ENCODE assay signal across 11 mouse cellular contexts in genomic region chr8:93088686-93089122, GRCm38 (mm10). TPM values are rescaled to one million over a fixed set of nuclear protein-coding genes. Genes with fewer than 3 reads are reported as not detected.
A peak's percentile ranks its signal among the peaks of the same experiment; 100 is the strongest.
DNase-seq lines count a peak whose midpoint lies in the region; ATAC-seq lines count a peak whose summit lies in the region.
"Had no signal": no experiment of that assay in that cellular context is flagged by ENCODE, and none has a peak within 500 bp of the region (broad histone marks: within the 10 kb centered on the region; RNA-seq: fewer than 3 reads in every experiment).

No protein-coding gene starts in this region.

- H3K36me3 ChIP-seq in forebrain, embryonic 13.5 days (ENCODE audit: poor library complexity, severe bottlenecking): no peaks in the 10 kb centered on the region
- H3K36me3 ChIP-seq in lung, embryonic 15.5 days: no peaks in the 10 kb centered on the region

- H3K9ac ChIP-seq in forebrain, embryonic 13.5 days: no peak overlapping the region
- H3K9ac ChIP-seq in lung, embryonic 15.5 days: no peak overlapping the region

- 0 out of 2 replicates have a peak, but pooled peaks cover 7% of the 10 kb centered on the region for H3K4me1 ChIP-seq in forebrain, embryonic 13.5 days
- peaks cover 6% of the 10 kb centered on the region for H3K4me1 ChIP-seq in lung, embryonic 15.5 days

- no peak overlapping the region for H3K4me3 ChIP-seq in forebrain, embryonic 13.5 days
- H3K4me3 ChIP-seq in lung, embryonic 15.5 days: no peak overlapping the region
- H3K4me3 ChIP-seq: heart, adult 2 months had no signal

- no peak overlapping the region for H3K27ac ChIP-seq in forebrain, embryonic 13.5 days
- H3K27ac ChIP-seq in lung, embryonic 15.5 days: no peak overlapping the region
- H3K27ac ChIP-seq: heart, adult 2 months had no signal

- H3K4me2 ChIP-seq in forebrain, embryonic 13.5 days: no peak overlapping the region
- H3K4me2 ChIP-seq in lung, embryonic 15.5 days: peak overlapping the region; percentile 30; the same call in 1 of the 2 replicates

- H3K27me3 ChIP-seq in forebrain, embryonic 13.5 days: no peaks in the 10 kb centered on the region
- H3K27me3 ChIP-seq in lung, embryonic 15.5 days: no peaks in the 10 kb centered on the region

- DNase-seq in retina, postnatal 1 day: peak; percentile 66
- DNase-seq in retina, embryonic 14.5 days (ENCODE audit: low spot score): no peak
- DNase-seq in yolk sac, embryonic 10.5 days (ENCODE audit: low spot score): peak; percentile 22
- DNase-seq in layer of hippocampus, postnatal 14 days (ENCODE audit: low spot score in 2 of 2): no peak
- DNase-seq: adrenal gland, postnatal 25 days; heart, adult 2 months had no signal

- 4% methylated on average over 2 of the region's 2 CpGs for WGBS in forebrain, embryonic 13.5 days
- 2% methylated on average over 2 of the region's 2 CpGs for WGBS in lung, embryonic 15.5 days

- H3K9me3 ChIP-seq in forebrain, embryonic 13.5 days (replicated peaks): no peaks in the 10 kb centered on the region
- no peaks in the 10 kb centered on the region for H3K9me3 ChIP-seq in lung, embryonic 15.5 days

- ATAC-seq in forebrain, embryonic 13.5 days: peak; percentile 61; the same call in 1 of the 2 replicates
- peak; percentile 62; the same call in 1 of the 2 replicates for ATAC-seq in lung, embryonic 15.5 days (ENCODE audit: borderline replicate concordance, extremely low read depth, low FRiP score, low TSS enrichment)
- ATAC-seq in erythroblast, adult 5-6 weeks (replicated peaks; ENCODE audit: low FRiP score, poor library complexity, severe bottlenecking): no peak

RNA-seq across cellular contexts. Expression of gene Ces1b, which starts 8.9 kb away (rescaled TPM):
- not detected in 2 replicates for polyA plus RNA-seq in forebrain, embryonic 13.5 days (2015; fragmentation: Nextera tagmentation; extraction: Ambion mirVana)
- polyA plus RNA-seq in lung, embryonic 15.5 days (2015; fragmentation: Nextera tagmentation; extraction: Ambion mirVana): 0.24 TPM in 1 of 2 replicates, not detected in the other
- not detected for total RNA-seq in layer of hippocampus, postnatal 14 days (2021)
- total RNA-seq in erythroblast, adult 5-6 weeks (2015; ENCODE audit: low replicate concordance): not detected in 2 replicates
- total RNA-seq in erythroblast, adult 5-6 weeks (2017; ENCODE audit: low replicate concordance): not detected in 2 replicates
- total RNA-seq: adrenal gland, postnatal 25 days; common myeloid progenitor, adult 5-6 weeks; heart, adult 2 months; layer of hippocampus, adult 8-10 months had no signal
- polyA plus RNA-seq: heart, adult 2 months had no signal

RNA-seq across cellular contexts. Expression of gene Ces1a, which starts 40.7 kb away (rescaled TPM):
- polyA plus RNA-seq in forebrain, embryonic 13.5 days (2015; fragmentation: Nextera tagmentation; extraction: Ambion mirVana): not detected in 2 replicates
- polyA plus RNA-seq in lung, embryonic 15.5 days (2015; fragmentation: Nextera tagmentation; extraction: Ambion mirVana): not detected in 2 replicates
- total RNA-seq in layer of hippocampus, postnatal 14 days (2021): not detected
- total RNA-seq in erythroblast, adult 5-6 weeks (2015; ENCODE audit: low replicate concordance): not detected in 2 replicates
- total RNA-seq in erythroblast, adult 5-6 weeks (2017; ENCODE audit: low replicate concordance): not detected in 2 replicates
- total RNA-seq: adrenal gland, postnatal 25 days; common myeloid progenitor, adult 5-6 weeks; heart, adult 2 months; layer of hippocampus, adult 8-10 months had no signal
- polyA plus RNA-seq: heart, adult 2 months had no signal

RNA-seq across cellular contexts. Expression of gene Ces1c, which starts 42.4 kb away (rescaled TPM):
- polyA plus RNA-seq in forebrain, embryonic 13.5 days (2015; fragmentation: Nextera tagmentation; extraction: Ambion mirVana): not detected in 2 replicates
- 0.09 and 0.20 TPM in 2 replicates for polyA plus RNA-seq in lung, embryonic 15.5 days (2015; fragmentation: Nextera tagmentation; extraction: Ambion mirVana)
- total RNA-seq in layer of hippocampus, postnatal 14 days (2021): not detected
- not detected in 2 replicates for total RNA-seq in erythroblast, adult 5-6 weeks (2015; ENCODE audit: low replicate concordance)
- not detected in 2 replicates for total RNA-seq in erythroblast, adult 5-6 weeks (2017; ENCODE audit: low replicate concordance)
- total RNA-seq: adrenal gland, postnatal 25 days; common myeloid progenitor, adult 5-6 weeks; heart, adult 2 months; layer of hippocampus, adult 8-10 months had no signal
- polyA plus RNA-seq: heart, adult 2 months had no signal

Comparison
In these comparisons a context has a peak if more than half of its experiments do, and no peak if none do; other contexts are left out.
1. DNase-seq: peak in retina, postnatal 1 day (single experiment) and yolk sac, embryonic 10.5 days (single experiment); none in retina, embryonic 14.5 days (single experiment) and layer of hippocampus, postnatal 14 days (0 of 2).